Mouse (Mus musculus): ENCODE data around the gene Plxdc1. TPM values are rescaled to one million over a fixed set of nuclear protein-coding genes. Genes with fewer than 3 reads are reported as not detected.

Gene Plxdc1
- polyA plus RNA-seq, 1 experiment from 2014 or later, result 0.53 TPM

DNA sequence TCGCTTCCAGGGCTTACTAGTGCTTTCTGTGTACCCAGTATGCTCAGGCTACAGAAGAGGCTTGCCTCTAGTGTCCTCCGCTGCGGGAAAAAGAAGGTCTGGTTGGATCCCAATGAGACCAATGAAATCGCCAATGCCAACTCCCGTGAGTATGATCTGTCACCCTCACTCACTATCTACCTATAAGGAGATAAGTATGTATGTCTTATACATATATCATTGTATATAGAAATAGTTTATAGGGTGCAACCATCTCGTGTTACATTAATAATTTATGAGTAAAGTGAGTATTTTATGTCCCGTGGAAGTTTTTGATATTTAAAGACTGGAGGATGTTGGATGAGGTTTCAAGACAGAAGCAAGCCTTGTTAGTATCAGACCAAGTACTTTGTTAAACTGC is 41.5 kb upstream of the Plxdc1 start:
- peaks cover 6% of the 10 kb centered on the region; the same call in 1 of the 2 replicates for H3K4me1 ChIP-seq (ENCODE audit: insufficient read depth)
- 15% methylated on average over 7 of the region's 7 CpGs for WGBS
- H3K27ac ChIP-seq (ENCODE audit: low read depth), result no peak overlapping the region
- peaks cover 33% of the 10 kb centered on the region for H3K36me3 ChIP-seq (ENCODE audit: insufficient read depth)
- H3K9me3 ChIP-seq (ENCODE audit: low read depth, low read length), result no peaks in the 10 kb centered on the region
- H3K27me3 ChIP-seq (ENCODE audit: insufficient read depth, low read length), result no peaks in the 10 kb centered on the region
- peak overlapping the region; percentile 98 for H3K9ac ChIP-seq
- DNase-seq (no peak), ATAC-seq (ENCODE audit: insufficient read depth) (no peak)
- no peak for TF ChIP-seq CTCF (IDR thresholded peaks at IDR 0.05; ENCODE audit: low read depth)
- H3K4me3 ChIP-seq (ENCODE audit: low read depth, low read length), result peak overlapping the region; percentile 87
- H3K4me2 ChIP-seq, result peak overlapping the region; percentile 87

GRCm38 (mm10) chr11:98027297-98027688 is 41.0 kb upstream of the Plxdc1 start:
- Histone ChIP-seq H3K27me3 (ENCODE audit: insufficient read depth, low read length) (no peaks in the 10 kb centered on the region), H3K9me3 (ENCODE audit: low read depth, low read length) (no peaks in the 10 kb centered on the region), H3K9ac (peak overlapping the region; percentile 98), H3K36me3 (ENCODE audit: insufficient read depth) (peaks cover 33% of the 10 kb centered on the region), H3K27ac (ENCODE audit: low read depth) (peak overlapping the region; percentile 88), H3K4me2 (peak overlapping the region; percentile 87), H3K4me3 (ENCODE audit: low read depth, low read length) (peak overlapping the region; percentile 87), H3K4me1 (ENCODE audit: insufficient read depth) (peaks cover 6% of the 10 kb centered on the region; the same call in 1 of the 2 replicates)
- no peak for TF ChIP-seq CTCF (IDR thresholded peaks at IDR 0.05; ENCODE audit: low read depth)
- no peak for DNase-seq
- under 1% methylated on average over 18 of the region's 18 CpGs for WGBS
- ATAC-seq (ENCODE audit: insufficient read depth), result no peak

- Histone ChIP-seq H3K9me3 (ENCODE audit: low read depth, low read length) (no peaks in the 10 kb centered on the region), H3K27me3 (ENCODE audit: insufficient read depth, low read length) (no peaks in the 10 kb centered on the region), H3K9ac (peak within 1 kb of the TSS; percentile 98), H3K36me3 (ENCODE audit: insufficient read depth) (peaks cover 33% of the 10 kb centered on the region), H3K4me1 (ENCODE audit: insufficient read depth) (peaks cover 7% of the 10 kb centered on the region), H3K4me3 (ENCODE audit: low read depth, low read length) (peak within 1 kb of the TSS; percentile 87), H3K4me2 (peak within 1 kb of the TSS; percentile 87), H3K27ac (ENCODE audit: low read depth) (peak within 1 kb of the TSS; percentile 88)
- peak; percentile 68 for ATAC-seq (ENCODE audit: insufficient read depth)
- no peak for TF ChIP-seq CTCF (IDR thresholded peaks at IDR 0.05; ENCODE audit: low read depth)
- under 1% methylated on average over 69 of the region's 69 CpGs for WGBS
- peak; percentile 97 for DNase-seq
Measured at GRCm38 (mm10) chr11:98026570-98027296, 40.5 kb upstream of the Plxdc1 start, which contains the start of gene Rpl19. Rpl19 (plus strand) TSS chr11:98026710.

DNA sequence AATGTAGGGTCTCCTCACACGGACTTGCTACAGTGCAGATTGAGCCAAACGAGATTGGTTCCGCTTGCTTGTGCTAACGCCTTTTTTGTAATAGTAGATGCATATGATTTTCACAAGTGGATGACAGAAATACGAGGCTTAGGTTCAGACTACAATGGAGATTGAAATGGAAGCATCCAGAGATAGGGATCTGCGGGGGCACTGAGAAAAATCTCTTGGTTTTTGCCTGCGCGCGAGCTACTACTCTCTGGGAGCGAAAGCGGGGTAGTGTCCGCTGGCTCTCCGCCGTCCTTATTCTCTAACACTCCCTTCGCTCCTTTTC is 40.0 kb upstream of the Plxdc1 start:
- Histone ChIP-seq H3K9ac (peak overlapping the region; percentile 98), H3K4me1 (ENCODE audit: insufficient read depth) (peaks cover 13% of the 10 kb centered on the region), H3K36me3 (ENCODE audit: insufficient read depth) (peaks cover 31% of the 10 kb centered on the region), H3K27ac (ENCODE audit: low read depth) (peak overlapping the region; percentile 88), H3K27me3 (ENCODE audit: insufficient read depth, low read length) (no peaks in the 10 kb centered on the region), H3K4me3 (ENCODE audit: low read depth, low read length) (peak overlapping the region; percentile 87), H3K4me2 (peak overlapping the region; percentile 87), H3K9me3 (ENCODE audit: low read depth, low read length) (no peaks in the 10 kb centered on the region)
- TF ChIP-seq CTCF (IDR thresholded peaks at IDR 0.05; ENCODE audit: low read depth), result no peak
- 5% methylated on average over 15 of the region's 15 CpGs for WGBS
- DNase-seq (peak; percentile 35), ATAC-seq (ENCODE audit: insufficient read depth) (no peak)

DNA sequence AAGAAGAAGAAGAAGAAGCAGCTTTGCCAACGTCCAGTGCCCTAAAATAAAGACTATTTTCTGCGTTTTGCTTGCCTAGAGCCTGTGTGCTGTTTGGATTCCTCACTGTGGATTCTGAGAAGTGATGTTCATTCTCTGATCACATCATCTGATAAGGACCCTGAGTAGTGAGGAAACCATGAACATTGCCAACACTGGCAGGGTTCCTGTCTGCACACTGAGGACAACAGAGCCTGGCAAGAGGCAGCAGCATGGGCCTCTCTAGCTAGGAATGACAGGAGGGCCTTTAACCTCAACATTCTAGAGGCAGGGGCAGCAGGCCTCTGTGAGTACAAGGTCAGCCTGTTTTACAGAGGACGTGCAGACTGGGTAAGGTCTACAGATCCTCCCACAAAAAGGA is 38.3 kb upstream of the Plxdc1 start:
- peaks cover 19% of the 10 kb centered on the region for H3K4me1 ChIP-seq (ENCODE audit: insufficient read depth)
- DNase-seq (no peak), ATAC-seq (ENCODE audit: insufficient read depth) (no peak)
- no peak overlapping the region for H3K4me3 ChIP-seq (ENCODE audit: low read depth, low read length)
- no peak overlapping the region for H3K4me2 ChIP-seq
- no peak for TF ChIP-seq CTCF (IDR thresholded peaks at IDR 0.05; ENCODE audit: low read depth)
- no peaks in the 10 kb centered on the region for H3K9me3 ChIP-seq (ENCODE audit: low read depth, low read length)
- peaks cover 14% of the 10 kb centered on the region for H3K36me3 ChIP-seq (ENCODE audit: insufficient read depth)
- WGBS, result 82% methylated on average over 3 of the region's 3 CpGs
- no peaks in the 10 kb centered on the region for H3K27me3 ChIP-seq (ENCODE audit: insufficient read depth, low read length)
- no peak overlapping the region for H3K9ac ChIP-seq
- H3K27ac ChIP-seq (ENCODE audit: low read depth), result no peak overlapping the region

- ATAC-seq (ENCODE audit: insufficient read depth) (peak; percentile 52), DNase-seq (peak; percentile 80)
- peak within 1 kb of the TSS; percentile 74 for H3K9ac ChIP-seq
- peaks cover 19% of the 10 kb centered on the region for H3K4me1 ChIP-seq (ENCODE audit: insufficient read depth)
- H3K27ac ChIP-seq (ENCODE audit: low read depth), result peak within 1 kb of the TSS; percentile 94
- H3K4me2 ChIP-seq, result peak within 1 kb of the TSS; percentile 98
- no peaks in the 10 kb centered on the region for H3K36me3 ChIP-seq (ENCODE audit: insufficient read depth)
- H3K4me3 ChIP-seq (ENCODE audit: low read depth, low read length), result peak within 1 kb of the TSS; percentile 78
- no peaks in the 10 kb centered on the region for H3K27me3 ChIP-seq (ENCODE audit: insufficient read depth, low read length)
- TF ChIP-seq CTCF (IDR thresholded peaks at IDR 0.05; ENCODE audit: low read depth), result no peak
- H3K9me3 ChIP-seq (ENCODE audit: low read depth, low read length), result no peaks in the 10 kb centered on the region
- under 1% methylated on average over 52 of the region's 52 CpGs for WGBS
Measured at GRCm38 (mm10) chr11:98022555-98023371, 36.5 kb upstream of the Plxdc1 start, which contains the start of gene Cacnb1. Cacnb1 (minus strand) TSS chr11:98023034.

DNA sequence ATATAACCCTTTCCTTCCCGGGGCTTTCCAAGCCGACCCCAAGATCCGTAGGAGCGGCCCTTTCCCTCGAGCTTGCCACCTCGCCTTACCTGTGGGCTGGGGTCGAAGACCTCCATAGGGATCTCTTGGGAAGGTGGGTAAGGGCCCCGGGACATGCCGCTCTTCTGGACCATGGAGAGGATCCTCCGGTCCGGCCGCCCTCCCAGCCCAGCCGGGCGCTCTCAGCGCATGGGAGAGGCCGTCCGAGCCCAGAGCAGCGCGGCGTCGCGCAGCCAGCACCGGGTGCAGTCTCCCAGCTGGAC is 36.0 kb upstream of the Plxdc1 start:
- Histone ChIP-seq H3K27ac (ENCODE audit: low read depth) (peak overlapping the region; percentile 94), H3K4me1 (ENCODE audit: insufficient read depth) (peaks cover 19% of the 10 kb centered on the region), H3K4me3 (ENCODE audit: low read depth, low read length) (peak overlapping the region; percentile 78), H3K9me3 (ENCODE audit: low read depth, low read length) (no peaks in the 10 kb centered on the region), H3K27me3 (ENCODE audit: insufficient read depth, low read length) (no peaks in the 10 kb centered on the region), H3K4me2 (peak overlapping the region; percentile 98), H3K9ac (peak overlapping the region; percentile 74), H3K36me3 (ENCODE audit: insufficient read depth) (no peaks in the 10 kb centered on the region)
- DNase-seq, result no peak
- WGBS, result 0% methylated on average over 23 of the region's 23 CpGs
- no peak for TF ChIP-seq CTCF (IDR thresholded peaks at IDR 0.05; ENCODE audit: low read depth)
- ATAC-seq (ENCODE audit: insufficient read depth), result no peak; the same call in 1 of the 2 replicates
